In the genomic region with DNA sequence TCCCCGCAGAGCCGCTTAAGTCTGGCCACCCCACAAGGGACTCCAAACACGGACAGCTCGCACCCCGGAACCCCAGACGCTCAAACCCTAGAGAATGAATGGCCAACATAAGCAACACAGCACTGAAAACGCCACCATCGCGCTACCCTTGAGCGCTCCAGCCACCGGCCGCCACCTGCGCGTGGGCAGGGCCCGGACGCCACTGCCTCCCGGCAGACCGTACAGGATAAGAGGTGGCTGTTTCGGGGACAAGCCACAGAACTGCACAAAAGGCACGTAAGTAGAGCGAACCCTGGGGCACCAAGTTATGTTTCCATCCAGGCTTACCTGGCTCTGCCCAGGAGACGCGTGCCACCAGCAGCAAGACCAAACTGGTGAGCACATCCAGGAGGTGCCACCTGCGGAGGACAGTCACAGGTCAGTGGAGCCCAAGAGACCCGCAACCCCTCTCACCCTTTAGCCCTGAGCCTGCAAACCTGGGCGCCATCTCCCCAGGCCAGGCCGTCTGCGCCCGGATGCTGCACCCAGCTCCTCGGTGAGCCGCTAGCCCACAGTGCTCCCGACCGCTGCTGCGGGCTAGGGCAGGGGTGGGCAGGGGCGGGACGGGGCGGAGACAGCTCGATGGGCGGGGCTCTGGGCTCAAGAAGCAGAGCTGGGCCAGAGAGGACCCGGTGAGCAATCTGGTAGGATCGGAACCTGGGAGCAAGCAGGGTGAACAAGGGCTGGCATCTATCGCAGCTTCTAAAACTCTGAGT, we compare ENCODE assay signal across 8 mouse cellular contexts. TPM values are rescaled to one million over a fixed set of nuclear protein-coding genes. Genes with fewer than 3 reads are reported as not detected.
DNase-seq lines count a peak whose midpoint lies in the region; ATAC-seq lines count a peak whose summit lies in the region.

Gene Col18a1 (minus strand): TSS at position 586 of the 755 bp plus-strand sequence.

- H3K4me1 ChIP-seq in forebrain, embryonic 13.5 days = peaks cover 31% of the 10 kb centered on the region
- peaks cover 19% of the 10 kb centered on the region for H3K4me1 ChIP-seq in intestine, embryonic 14.5 days (replicated peaks; ENCODE audit: control insufficient read depth, insufficient read depth, low read length)
- peaks cover 23% of the 10 kb centered on the region for H3K4me1 ChIP-seq in liver, embryonic 15.5 days (replicated peaks)

- peaks cover 8% of the 10 kb centered on the region; the same call in 1 of the 2 replicates for H3K27me3 ChIP-seq in forebrain, embryonic 13.5 days
- H3K27me3 ChIP-seq in intestine, embryonic 14.5 days (replicated peaks; ENCODE audit: control insufficient read depth, insufficient read depth, low read length) = peaks cover 13% of the 10 kb centered on the region
- peaks cover 64% of the 10 kb centered on the region for H3K27me3 ChIP-seq in liver, embryonic 15.5 days

- peak; percentile 49 to 63 for DNase-seq in cerebellum, postnatal 10 days
- no peak for DNase-seq in cerebellum, postnatal 25 days
- peak; percentile 91 for DNase-seq in ZHBTc4 (ENCODE audit: low read depth, low spot score)
- DNase-seq in intestine, embryonic 14.5 days (ENCODE audit: low spot score) = peak; percentile 85
- peak; percentile 77 for DNase-seq in retina, postnatal 1 day
- no peak for DNase-seq in cerebellum, adult 9-10 months

- peak within 1 kb of the TSS; percentile 73 for H3K9ac ChIP-seq in forebrain, embryonic 13.5 days
- H3K9ac ChIP-seq in intestine, embryonic 14.5 days (ENCODE audit: low read length) = peak within 1 kb of the TSS; percentile 48
- H3K9ac ChIP-seq in liver, embryonic 15.5 days = no peak within 1 kb of the TSS; the same call in 1 of the 2 replicates

- H3K9me3 ChIP-seq in forebrain, embryonic 13.5 days (replicated peaks) = no peaks in the 10 kb centered on the region
- no peaks in the 10 kb centered on the region for H3K9me3 ChIP-seq in intestine, embryonic 14.5 days (ENCODE audit: control insufficient read depth, low read length)
- H3K9me3 ChIP-seq in liver, embryonic 15.5 days (replicated peaks) = no peaks in the 10 kb centered on the region

- no peaks in the 10 kb centered on the region for H3K36me3 ChIP-seq in forebrain, embryonic 13.5 days (ENCODE audit: poor library complexity, severe bottlenecking)
- H3K36me3 ChIP-seq in intestine, embryonic 14.5 days (ENCODE audit: control insufficient read depth, insufficient read depth, low read length) = no peaks in the 10 kb centered on the region
- no peaks in the 10 kb centered on the region for H3K36me3 ChIP-seq in liver, embryonic 15.5 days (replicated peaks)

- H3K27ac ChIP-seq in forebrain, embryonic 13.5 days = peak within 1 kb of the TSS; percentile 70
- peak within 1 kb of the TSS; percentile 51; the same call in 1 of the 2 replicates for H3K27ac ChIP-seq in intestine, embryonic 14.5 days (ENCODE audit: low read depth)
- no peak within 1 kb of the TSS for H3K27ac ChIP-seq in liver, embryonic 15.5 days (replicated peaks)

- under 1% methylated on average over 42 of the region's 42 CpGs for WGBS in forebrain, embryonic 13.5 days
- WGBS in intestine, embryonic 14.5 days = under 1% methylated on average over 42 of the region's 42 CpGs
- 1% methylated on average over 42 of the region's 42 CpGs for WGBS in liver, embryonic 15.5 days (ENCODE audit: insufficient replicate concordance)

- peak within 1 kb of the TSS; percentile 95 for H3K4me2 ChIP-seq in forebrain, embryonic 13.5 days
- H3K4me2 ChIP-seq in intestine, embryonic 14.5 days (ENCODE audit: low read length) = peak within 1 kb of the TSS; percentile 92
- H3K4me2 ChIP-seq in liver, embryonic 15.5 days = peak within 1 kb of the TSS; percentile 77

- peak within 1 kb of the TSS; percentile 54 for H3K4me3 ChIP-seq in forebrain, embryonic 13.5 days
- H3K4me3 ChIP-seq in intestine, embryonic 14.5 days (ENCODE audit: low read depth, low read length) = peak within 1 kb of the TSS; percentile 51
- peak within 1 kb of the TSS; percentile 48 for H3K4me3 ChIP-seq in liver, embryonic 15.5 days (replicated peaks)

- ATAC-seq in forebrain, embryonic 13.5 days = peak; percentile 87
- peak; percentile 60 for ATAC-seq in intestine, embryonic 14.5 days (replicated peaks; ENCODE audit: low FRiP score, low TSS enrichment, low read depth)
- peak; percentile 69 for ATAC-seq in liver, embryonic 15.5 days (ENCODE audit: insufficient read depth)

RNA-seq across cellular contexts. Expression of gene Col18a1, which starts in this region (rescaled TPM):
- polyA plus RNA-seq in forebrain, embryonic 13.5 days (2015; fragmentation: Nextera tagmentation; extraction: Ambion mirVana) = 35.5 and 38.9 TPM in 2 replicates
- polyA plus RNA-seq in intestine, embryonic 14.5 days (2014; fragmentation: Nextera tagmentation; extraction: Ambion mirVana) = 54.8 and 58.2 TPM in 2 replicates
- polyA plus RNA-seq in liver, embryonic 15.5 days (2015; fragmentation: Nextera tagmentation; extraction: Ambion mirVana) = 66.0 and 88.2 TPM in 2 replicates

Comparison
In these comparisons a context has a peak if more than half of its experiments do, and no peak if none do; other contexts are left out.
1. DNase-seq: peak in cerebellum, postnatal 10 days (2 of 2), ZHBTc4 (single experiment), intestine, embryonic 14.5 days (single experiment) and retina, postnatal 1 day (single experiment); none in cerebellum, postnatal 25 days (0 of 2) and cerebellum, adult 9-10 months (single experiment).
2. Peak in every context shown above with its lines, with median percentiles within 50 percentile points of each other: ATAC-seq, H3K4me2 ChIP-seq and H3K4me3 ChIP-seq.